ENCODE assay signal across 19 mouse cellular contexts in the genomic region with DNA sequence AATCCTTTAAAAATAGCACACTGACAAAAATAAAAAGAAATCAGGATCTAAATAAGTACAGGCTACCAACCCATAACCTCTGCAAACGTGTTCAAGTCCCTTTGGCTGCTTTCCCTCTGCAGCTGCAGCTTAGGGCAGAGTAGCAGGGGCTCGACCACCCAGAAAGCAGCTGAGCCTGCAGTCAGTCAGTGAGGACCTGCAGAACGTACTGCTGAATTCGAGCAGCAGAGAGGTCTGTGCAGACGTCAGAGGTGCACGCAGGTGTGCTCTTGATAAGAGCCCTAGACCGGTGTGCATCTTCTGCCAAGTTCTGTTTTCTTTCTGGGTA. TPM values are rescaled to one million over a fixed set of nuclear protein-coding genes. Genes with fewer than 3 reads are reported as not detected.
DNase-seq lines count a peak whose midpoint lies in the region; ATAC-seq and TF ChIP-seq lines count a peak whose summit lies in the region.
"Had no signal": no experiment of that assay in that cellular context is flagged by ENCODE, and none has a peak within 500 bp of the region (broad histone marks: within the 10 kb centered on the region; RNA-seq: fewer than 3 reads in every experiment).

No protein-coding gene starts in this region.

- peaks cover 59% of the 10 kb centered on the region for H3K4me1 ChIP-seq in embryonic facial prominence, embryonic 12.5 days
- H3K4me1 ChIP-seq in limb, embryonic 10.5 days, result peaks cover 59% of the 10 kb centered on the region
- peaks cover 31% of the 10 kb centered on the region for H3K4me1 ChIP-seq in limb, embryonic 14.5 days (ENCODE audit: control insufficient read depth, insufficient read depth, low read length)

- ATAC-seq in embryonic facial prominence, embryonic 12.5 days (ENCODE audit: insufficient number of reproducible peaks, insufficient read depth, low FRiP score, low TSS enrichment), result no peak
- no peak for ATAC-seq in limb, embryonic 14.5 days (ENCODE audit: low FRiP score, low read depth)
- no peak for ATAC-seq in erythroid progenitor cell, adult 5-6 weeks (replicated peaks; ENCODE audit: low FRiP score, poor library complexity, severe bottlenecking)
- ATAC-seq: forebrain, embryonic 14.5 days; hindbrain, postnatal 0 days had no signal

- H3K9ac ChIP-seq in embryonic facial prominence, embryonic 12.5 days, result no peak overlapping the region
- H3K9ac ChIP-seq in limb, embryonic 14.5 days (ENCODE audit: low read depth, low read length, severe bottlenecking), result no peak overlapping the region
- H3K9ac ChIP-seq: hindbrain, embryonic 12.5 days had no signal

- H3K4me3 ChIP-seq in embryonic facial prominence, embryonic 12.5 days, result no peak overlapping the region
- no peak overlapping the region for H3K4me3 ChIP-seq in limb, embryonic 10.5 days
- H3K4me3 ChIP-seq in limb, embryonic 14.5 days (replicated peaks; ENCODE audit: low read length), result no peak overlapping the region
- H3K4me3 ChIP-seq: forebrain, embryonic 10.5 days; heart, embryonic 10.5 days; hindbrain, embryonic 12.5 days had no signal

- H3K9me3 ChIP-seq in embryonic facial prominence, embryonic 12.5 days, result 0 out of 2 replicates have a peak, but pooled peaks cover 3% of the 10 kb centered on the region
- H3K9me3 ChIP-seq in limb, embryonic 10.5 days (replicated peaks), result no peaks in the 10 kb centered on the region
- no peaks in the 10 kb centered on the region for H3K9me3 ChIP-seq in limb, embryonic 14.5 days (ENCODE audit: control insufficient read depth, low read length)
- H3K9me3 ChIP-seq: forebrain, embryonic 10.5 days; heart, embryonic 10.5 days; hindbrain, embryonic 12.5 days had no signal

- peak; percentile 43 for DNase-seq in brain, embryonic 14.5 days (ENCODE audit: low read depth)
- DNase-seq in limb, embryonic 10.5 days (ENCODE audit: low spot score), result no peak
- peak; percentile 63 for DNase-seq in limb, embryonic 14.5 days (ENCODE audit: low spot score)
- no peak for DNase-seq in cerebellum, adult 11-12 months
- no peak for DNase-seq in adipocyte (ENCODE audit: low spot score)
- DNase-seq: adrenal gland, postnatal 14 days; cerebellum, adult 2 months; cerebellum, postnatal 25 days; gastrocnemius, postnatal 36 days; heart, postnatal 10 days; heart, postnatal 4 days; kidney, adult 18-20 months had no signal

- no peak overlapping the region for H3K4me2 ChIP-seq in embryonic facial prominence, embryonic 12.5 days (replicated peaks)
- H3K4me2 ChIP-seq in limb, embryonic 14.5 days (replicated peaks; ENCODE audit: low read depth, low read length, severe bottlenecking), result no peak overlapping the region
- H3K4me2 ChIP-seq: hindbrain, embryonic 12.5 days had no signal

- TF ChIP-seq CTCF in brain, embryonic 14.5 days (IDR thresholded peaks at IDR 0.05; ENCODE audit: borderline replicate concordance, extremely low read depth, insufficient read depth, insufficient read length), result no peak

- H3K27ac ChIP-seq in embryonic facial prominence, embryonic 12.5 days, result peak overlapping the region; percentile 75; the same call in 1 of the 2 replicates
- peak overlapping the region; percentile 22 for H3K27ac ChIP-seq in limb, embryonic 10.5 days
- H3K27ac ChIP-seq in limb, embryonic 14.5 days (replicated peaks; ENCODE audit: low read depth, low read length), result no peak overlapping the region
- H3K27ac ChIP-seq: forebrain, embryonic 10.5 days; heart, embryonic 10.5 days; hindbrain, embryonic 12.5 days; hindbrain, postnatal 0 days had no signal

- TF ChIP-seq POLR2A in brain, embryonic 14.5 days (IDR thresholded peaks at IDR 0.05; ENCODE audit: borderline replicate concordance, extremely low read depth, insufficient read depth, insufficient read length, poor library complexity, severe bottlenecking), result no peak
- no peak for TF ChIP-seq POLR2A in limb, embryonic 14.5 days (IDR thresholded peaks at IDR 0.05; ENCODE audit: borderline replicate concordance, extremely low read depth, insufficient read depth, insufficient read length)

- peaks cover 16% of the 10 kb centered on the region; the same call in 1 of the 2 replicates for H3K27me3 ChIP-seq in embryonic facial prominence, embryonic 12.5 days
- peaks cover 25% of the 10 kb centered on the region for H3K27me3 ChIP-seq in limb, embryonic 10.5 days (ENCODE audit: low read depth, poor library complexity, severe bottlenecking)
- no peaks in the 10 kb centered on the region for H3K27me3 ChIP-seq in limb, embryonic 14.5 days (ENCODE audit: control insufficient read depth, insufficient read depth, low read length)

- WGBS in embryonic facial prominence, embryonic 12.5 days, result 18% methylated on average over 7 of the region's 7 CpGs
- 44% methylated on average over 7 of the region's 7 CpGs for WGBS in limb, embryonic 10.5 days
- 24% methylated on average over 7 of the region's 7 CpGs for WGBS in limb, embryonic 14.5 days

- no peaks in the 10 kb centered on the region for H3K36me3 ChIP-seq in embryonic facial prominence, embryonic 12.5 days
- H3K36me3 ChIP-seq in limb, embryonic 10.5 days, result no peaks in the 10 kb centered on the region
- H3K36me3 ChIP-seq in limb, embryonic 14.5 days (ENCODE audit: control insufficient read depth, insufficient read depth, low read length), result no peaks in the 10 kb centered on the region
- H3K36me3 ChIP-seq: forebrain, embryonic 10.5 days; heart, embryonic 10.5 days; hindbrain, embryonic 12.5 days had no signal

RNA-seq across cellular contexts. Expression of gene Gipc2, which starts 56.8 kb away (rescaled TPM):
- 4.6 and 6.0 TPM in 2 replicates for polyA plus RNA-seq in brain, embryonic 14.5 days (2012; rRNA removed)
- polyA plus RNA-seq in embryonic facial prominence, embryonic 12.5 days (2016; fragmentation: Nextera tagmentation; extraction: Ambion mirVana), result 2.4 and 3.5 TPM in 2 replicates
- polyA plus RNA-seq in limb, embryonic 10.5 days (2016; fragmentation: Nextera tagmentation; extraction: Ambion mirVana), result 2.1 and 4.5 TPM in 2 replicates
- polyA plus RNA-seq in limb, embryonic 14.5 days (2012; rRNA removed), result 0.79 and 2.6 TPM in 2 replicates
- polyA plus RNA-seq in limb, embryonic 14.5 days (2014; fragmentation: Nextera tagmentation; extraction: Ambion mirVana), result 2.9 and 4.3 TPM in 2 replicates
- not detected in 2 replicates for total RNA-seq in erythroid progenitor cell, adult 5-6 weeks (2015; ENCODE audit: low replicate concordance)
- not detected in 2 replicates for total RNA-seq in erythroid progenitor cell, adult 5-6 weeks (2017; ENCODE audit: low replicate concordance)

Comparison
In these comparisons a context has a peak if more than half of its experiments do, and no peak if none do; other contexts are left out.
1. DNase-seq: peak in brain, embryonic 14.5 days (single experiment) and limb, embryonic 14.5 days (single experiment); none in limb, embryonic 10.5 days (single experiment), cerebellum, adult 11-12 months (single experiment) and adipocyte (single experiment).